Mouse (Mus musculus): ENCODE data around the gene Dnaja4. TPM values are rescaled to one million over a fixed set of nuclear protein-coding genes. Genes with fewer than 3 reads are reported as not detected.

Dnaja4 gene
- polyA plus RNA-seq, 1 experiment from 2014 or later: 27.8 TPM

GRCm38 (mm10) chr9:54700174-54700475 is 1.5 kb downstream of the Dnaja4 start:
- no peaks in the 10 kb centered on the region for H3K9me3 ChIP-seq (replicated peaks)
- no peaks in the 10 kb centered on the region; the same call in 1 of the 2 replicates for H3K27me3 ChIP-seq
- H3K27ac ChIP-seq: peak overlapping the region; percentile 89
- H3K4me2 ChIP-seq: peak overlapping the region; percentile 85
- 10% methylated on average over 9 of the region's 9 CpGs for WGBS
- H3K4me3 ChIP-seq: peak overlapping the region; percentile 72
- H3K4me1 ChIP-seq (replicated peaks): peaks cover 42% of the 10 kb centered on the region
- ATAC-seq (replicated peaks; ENCODE audit: insufficient number of reproducible peaks, insufficient read depth, low FRiP score, low read depth): no peak
- H3K9ac ChIP-seq: peak overlapping the region; percentile 77
- H3K36me3 ChIP-seq: no peaks in the 10 kb centered on the region

GRCm38 (mm10) chr9:54700746-54701145 is 2.1 kb downstream of the Dnaja4 start:
- no peaks in the 10 kb centered on the region for H3K9me3 ChIP-seq (replicated peaks)
- H3K4me1 ChIP-seq (replicated peaks): peaks cover 42% of the 10 kb centered on the region
- peak overlapping the region; percentile 72 for H3K4me3 ChIP-seq
- peak; percentile 20; the same call in 1 of the 2 replicates for ATAC-seq (replicated peaks; ENCODE audit: insufficient number of reproducible peaks, insufficient read depth, low FRiP score, low read depth)
- no peaks in the 10 kb centered on the region; the same call in 1 of the 2 replicates for H3K27me3 ChIP-seq
- H3K4me2 ChIP-seq: peak overlapping the region; percentile 85
- WGBS: 50% methylated on average over 7 of the region's 7 CpGs
- no peaks in the 10 kb centered on the region for H3K36me3 ChIP-seq
- H3K9ac ChIP-seq: peak overlapping the region; percentile 77
- peak overlapping the region; percentile 89 for H3K27ac ChIP-seq

- H3K4me3 ChIP-seq: no peak overlapping the region
- H3K36me3 ChIP-seq: no peaks in the 10 kb centered on the region
- WGBS: 82% methylated on average over 2 of the region's 2 CpGs
- H3K4me1 ChIP-seq (replicated peaks): peaks cover 51% of the 10 kb centered on the region
- peak overlapping the region; percentile 89 for H3K27ac ChIP-seq
- H3K27me3 ChIP-seq: no peaks in the 10 kb centered on the region; the same call in 1 of the 2 replicates
- H3K9me3 ChIP-seq (replicated peaks): no peaks in the 10 kb centered on the region
- no peak for ATAC-seq (replicated peaks; ENCODE audit: insufficient number of reproducible peaks, insufficient read depth, low FRiP score, low read depth)
- H3K9ac ChIP-seq: no peak overlapping the region
- peak overlapping the region; percentile 43 for H3K4me2 ChIP-seq
Measured at GRCm38 (mm10) chr9:54702581-54702980, 3.9 kb downstream of the Dnaja4 start.

GRCm38 (mm10) chr9:54704361-54704760 is 5.7 kb downstream of the Dnaja4 start:
- WGBS: 68% methylated on average over 5 of the region's 5 CpGs
- Histone ChIP-seq H3K4me1 (replicated peaks) (peaks cover 52% of the 10 kb centered on the region), H3K9ac (no peak overlapping the region), H3K27ac (no peak overlapping the region), H3K4me2 (no peak overlapping the region), H3K4me3 (no peak overlapping the region), H3K9me3 (replicated peaks) (no peaks in the 10 kb centered on the region), H3K36me3 (peaks cover 12% of the 10 kb centered on the region; the same call in 1 of the 2 replicates), H3K27me3 (no peaks in the 10 kb centered on the region)
- ATAC-seq (replicated peaks; ENCODE audit: insufficient number of reproducible peaks, insufficient read depth, low FRiP score, low read depth): no peak

DNA sequence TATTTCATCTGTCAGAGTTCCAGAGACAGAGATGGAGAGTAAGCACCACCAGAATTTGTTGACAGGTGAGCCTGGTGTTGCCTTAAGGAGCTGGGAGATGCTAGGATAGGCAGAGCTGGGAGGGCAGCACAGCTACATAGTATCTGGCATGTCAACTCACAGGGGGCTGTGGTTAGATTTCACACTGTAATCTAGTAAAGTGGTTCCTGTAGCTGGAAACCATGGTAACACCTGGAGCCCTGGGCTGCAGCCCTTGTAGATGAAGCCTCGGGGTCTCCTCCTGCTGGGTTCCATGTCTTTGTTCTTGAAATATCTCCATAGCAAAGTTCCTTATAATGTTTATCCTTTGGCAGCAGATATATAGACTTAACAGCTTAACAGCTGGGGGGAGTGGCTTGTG is 6.9 kb downstream of the Dnaja4 start:
- Histone ChIP-seq H3K27me3 (no peaks in the 10 kb centered on the region), H3K36me3 (peaks cover 22% of the 10 kb centered on the region), H3K4me1 (replicated peaks) (peaks cover 51% of the 10 kb centered on the region), H3K4me3 (no peak overlapping the region), H3K27ac (no peak overlapping the region), H3K4me2 (no peak overlapping the region), H3K9ac (no peak overlapping the region), H3K9me3 (replicated peaks) (no peaks in the 10 kb centered on the region)
- WGBS: 63% methylated on average over 1 of the region's 1 CpGs
- ATAC-seq (replicated peaks; ENCODE audit: insufficient number of reproducible peaks, insufficient read depth, low FRiP score, low read depth): no peak

DNA sequence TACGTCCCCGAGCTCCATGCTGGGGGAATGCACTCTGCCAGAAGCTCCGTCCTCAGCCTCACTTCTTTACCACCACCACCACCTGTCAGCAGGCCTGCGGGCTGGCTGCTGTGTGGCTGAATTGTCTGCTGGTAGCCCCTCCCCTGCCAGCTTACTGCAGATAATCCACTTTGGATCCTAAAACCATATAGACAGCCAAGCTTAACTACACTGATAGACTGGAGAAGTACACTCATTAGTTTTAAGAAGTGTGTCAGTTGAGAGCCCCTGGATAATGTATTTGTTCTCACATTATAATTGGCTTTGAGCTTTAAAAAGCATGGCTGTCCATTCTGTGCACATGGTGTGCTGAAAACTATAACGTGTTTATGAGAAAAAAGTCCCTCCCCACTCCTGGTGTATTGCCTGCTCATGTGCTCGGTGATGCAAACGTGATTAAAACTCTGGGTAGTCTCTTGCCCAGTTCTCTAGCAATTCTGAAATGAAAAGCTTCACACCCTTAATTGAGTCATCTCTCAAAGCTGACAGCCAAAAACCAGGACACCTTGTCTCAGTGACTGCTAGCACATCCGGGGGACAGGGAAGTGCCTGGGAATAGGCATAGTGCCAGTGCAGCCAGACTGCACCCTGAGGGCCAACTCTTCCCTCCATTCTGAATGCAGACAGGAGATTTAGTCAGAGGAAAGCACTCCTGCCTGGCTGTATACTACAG is 8.8 kb downstream of the Dnaja4 start:
- Histone ChIP-seq H3K9me3 (replicated peaks) (no peaks in the 10 kb centered on the region), H3K27ac (peak overlapping the region; percentile 20; the same call in 1 of the 2 replicates), H3K4me1 (replicated peaks) (peaks cover 36% of the 10 kb centered on the region), H3K9ac (no peak overlapping the region), H3K27me3 (no peaks in the 10 kb centered on the region), H3K36me3 (peaks cover 39% of the 10 kb centered on the region), H3K4me2 (no peak overlapping the region), H3K4me3 (no peak overlapping the region)
- no peak for ATAC-seq (replicated peaks; ENCODE audit: insufficient number of reproducible peaks, insufficient read depth, low FRiP score, low read depth)
- 48% methylated on average over 8 of the region's 8 CpGs for WGBS

GRCm38 (mm10) chr9:54708085-54708484 is 9.4 kb downstream of the Dnaja4 start:
- H3K27ac ChIP-seq: 0 out of 2 replicates have a peak overlapping the region, but pooled peaks have one; percentile 20
- WGBS: 78% methylated on average over 5 of the region's 5 CpGs

GRCm38 (mm10) chr9:54715776-54716175 is 17.1 kb downstream of the Dnaja4 start:
- Histone ChIP-seq H3K9me3 (replicated peaks) (no peaks in the 10 kb centered on the region), H3K9ac (no peak overlapping the region), H3K36me3 (peaks cover 80% of the 10 kb centered on the region), H3K27me3 (no peaks in the 10 kb centered on the region), H3K4me1 (replicated peaks) (no peaks in the 10 kb centered on the region), H3K4me2 (no peak overlapping the region), H3K27ac (no peak overlapping the region), H3K4me3 (no peak overlapping the region)
- 89% methylated on average over 3 of the region's 3 CpGs for WGBS
- no peak for ATAC-seq (replicated peaks; ENCODE audit: insufficient number of reproducible peaks, insufficient read depth, low FRiP score, low read depth)

More at GRCm38 (mm10) chr9:54708085-54708484, 9.4 kb downstream of the Dnaja4 start:
- Histone ChIP-seq H3K27me3 (no peaks in the 10 kb centered on the region), H3K4me1 (replicated peaks) (peaks cover 30% of the 10 kb centered on the region), H3K9ac (no peak overlapping the region), H3K9me3 (replicated peaks) (no peaks in the 10 kb centered on the region), H3K36me3 (peaks cover 39% of the 10 kb centered on the region), H3K4me3 (no peak overlapping the region), H3K4me2 (no peak overlapping the region)
- no peak for ATAC-seq (replicated peaks; ENCODE audit: insufficient number of reproducible peaks, insufficient read depth, low FRiP score, low read depth)

DNA sequence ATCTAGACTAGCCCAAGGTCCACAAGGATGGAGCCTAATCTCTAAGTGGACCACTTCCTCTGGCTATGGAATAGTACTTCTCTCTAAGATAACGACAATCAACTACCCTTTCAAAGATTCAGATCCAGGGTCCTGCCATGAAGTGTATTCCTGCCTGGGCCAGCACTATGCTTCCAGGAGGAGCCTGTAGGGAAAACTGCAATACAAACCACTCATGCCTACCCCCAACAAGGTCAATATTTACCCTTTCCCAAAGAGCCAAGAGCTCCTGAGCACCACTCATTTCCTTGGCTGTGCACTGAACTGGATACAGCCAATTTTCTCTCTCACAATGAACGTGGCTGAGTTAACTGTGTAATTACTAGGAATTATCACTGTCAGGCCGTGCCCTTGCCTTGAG is 18.9 kb downstream of the Dnaja4 start:
- Histone ChIP-seq H3K4me3 (no peak overlapping the region), H3K9me3 (replicated peaks) (no peaks in the 10 kb centered on the region), H3K27ac (no peak overlapping the region), H3K4me1 (replicated peaks) (no peaks in the 10 kb centered on the region), H3K4me2 (no peak overlapping the region), H3K9ac (no peak overlapping the region), H3K27me3 (no peaks in the 10 kb centered on the region), H3K36me3 (peaks cover 77% of the 10 kb centered on the region)
- 84% methylated on average over 3 of the region's 3 CpGs for WGBS
- no peak for ATAC-seq (replicated peaks; ENCODE audit: insufficient number of reproducible peaks, insufficient read depth, low FRiP score, low read depth)

DNA sequence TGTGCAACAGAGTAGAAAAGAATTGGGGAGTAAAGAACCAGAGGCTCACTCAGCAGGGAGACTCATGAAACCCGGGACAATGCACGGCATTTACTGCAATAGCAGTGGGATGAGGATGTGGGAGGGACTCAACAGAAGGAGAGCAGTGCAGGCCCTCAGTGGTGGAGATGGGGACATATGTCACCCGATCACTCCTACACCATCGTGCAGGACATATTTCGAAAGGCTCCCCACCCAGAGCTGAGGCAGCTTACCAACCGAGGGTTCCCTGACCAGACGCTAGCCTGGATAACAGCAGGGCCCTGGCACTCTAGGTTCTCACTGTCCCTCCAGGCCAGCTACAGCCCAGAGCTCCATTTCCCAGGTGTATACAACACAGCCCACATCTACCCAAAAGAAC is 23.5 kb downstream of the Dnaja4 start:
- Histone ChIP-seq H3K27me3 (no peaks in the 10 kb centered on the region), H3K4me2 (no peak overlapping the region), H3K4me3 (no peak overlapping the region), H3K27ac (no peak overlapping the region), H3K9me3 (replicated peaks) (no peaks in the 10 kb centered on the region), H3K36me3 (peaks cover 90% of the 10 kb centered on the region), H3K9ac (no peak overlapping the region), H3K4me1 (replicated peaks) (no peaks in the 10 kb centered on the region)
- 87% methylated on average over 7 of the region's 7 CpGs for WGBS
- ATAC-seq (replicated peaks; ENCODE audit: insufficient number of reproducible peaks, insufficient read depth, low FRiP score, low read depth): no peak

GRCm38 (mm10) chr9:54722596-54722995 is 23.9 kb downstream of the Dnaja4 start:
- no peaks in the 10 kb centered on the region for H3K4me1 ChIP-seq (replicated peaks)
- H3K27me3 ChIP-seq: no peaks in the 10 kb centered on the region
- peaks cover 92% of the 10 kb centered on the region for H3K36me3 ChIP-seq
- 91% methylated on average over 4 of the region's 4 CpGs for WGBS
- H3K4me2 ChIP-seq: no peak overlapping the region
- H3K4me3 ChIP-seq: no peak overlapping the region
- no peak overlapping the region for H3K9ac ChIP-seq
- no peak for ATAC-seq (replicated peaks; ENCODE audit: insufficient number of reproducible peaks, insufficient read depth, low FRiP score, low read depth)
- H3K27ac ChIP-seq: no peak overlapping the region
- no peaks in the 10 kb centered on the region for H3K9me3 ChIP-seq (replicated peaks)

DNA sequence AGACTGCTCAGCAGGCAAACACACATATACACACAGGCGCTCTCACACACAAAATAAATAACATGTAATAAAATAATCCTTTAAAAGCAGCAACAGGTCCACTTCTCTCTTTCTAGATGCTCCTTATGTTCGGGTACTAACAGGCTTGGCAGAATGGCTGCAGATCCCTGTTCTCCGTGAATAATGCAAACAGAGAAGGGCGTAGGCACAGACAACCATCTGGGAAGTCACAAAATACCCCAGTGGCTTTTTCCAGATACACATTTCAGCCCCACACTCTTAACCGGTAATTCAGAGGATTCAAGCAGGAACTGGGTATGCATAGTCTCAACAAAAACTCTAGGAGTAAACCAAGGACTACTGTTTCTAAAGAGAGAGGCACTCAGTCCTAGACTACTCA is 27.6 kb downstream of the Dnaja4 start:
- no peak for ATAC-seq (replicated peaks; ENCODE audit: insufficient number of reproducible peaks, insufficient read depth, low FRiP score, low read depth)
- no peak overlapping the region for H3K9ac ChIP-seq
- no peaks in the 10 kb centered on the region for H3K9me3 ChIP-seq (replicated peaks)
- WGBS: 77% methylated on average over 5 of the region's 5 CpGs
- no peak overlapping the region for H3K27ac ChIP-seq
- H3K4me1 ChIP-seq (replicated peaks): no peaks in the 10 kb centered on the region
- H3K4me2 ChIP-seq: no peak overlapping the region
- H3K27me3 ChIP-seq: no peaks in the 10 kb centered on the region
- H3K4me3 ChIP-seq: no peak overlapping the region
- H3K36me3 ChIP-seq: peaks cover 83% of the 10 kb centered on the region

Measured in heart, embryonic 15.5 days (tissue).